Mouse (Mus musculus) limb, embryonic 14.5 days (tissue): ENCODE results near the gene Vta1. TPM values are rescaled to one million over a fixed set of nuclear protein-coding genes. Genes with fewer than 3 reads are reported as not detected.

Experiments
- ATAC-seq: fragments of 200-750 bp; cut with Nextera tagmentation; 2 replicates; pipeline ENCODE4 v1.8.0; 2017; ENCODE audit warnings: low read depth, moderate number of reproducible peaks, moderate TSS enrichment; ENCODE audit not compliant: low FRiP score
- DNase-seq: peaks from one replicate; pipeline ENCODE4 v3.0.0-alpha.2; 2015; ENCODE audit warnings: low spot score
- H3K27ac ChIP-seq: fragments of 300-500 bp; sonication (generic); replicated peaks from 2 replicates; pipeline ENCODE4 v1.5.1; 2014; ENCODE audit warnings: low read depth, mild to moderate bottlenecking, low read length, moderate library complexity, mixed read lengths
- H3K27me3 ChIP-seq: fragments of 300-500 bp; sonication (generic); 2 replicates; pipeline ENCODE4 v1.6.1; 2014; ENCODE audit warnings: low read length, mixed read lengths; ENCODE audit not compliant: control insufficient read depth, insufficient read depth
- H3K36me3 ChIP-seq: fragments of 300-500 bp; sonication (generic); 2 replicates; pipeline ENCODE4 v1.6.1; 2014; ENCODE audit warnings: mild to moderate bottlenecking, low read length, moderate library complexity, mixed read lengths; ENCODE audit not compliant: control insufficient read depth, insufficient read depth
- H3K4me1 ChIP-seq: fragments of 300-500 bp; sonication (generic); 2 replicates; pipeline ENCODE4 v1.6.1; 2014; ENCODE audit warnings: antibody characterized with exemption, low read length, mixed read lengths; ENCODE audit not compliant: control insufficient read depth, insufficient read depth
- H3K4me2 ChIP-seq: fragments of 300-500 bp; sonication (generic); replicated peaks from 2 replicates; pipeline ENCODE4 v1.6.1; 2014; ENCODE audit warnings: low read depth, mild to moderate bottlenecking, low read length, moderate library complexity; ENCODE audit not compliant: severe bottlenecking
- H3K4me3 ChIP-seq: fragments of 300-500 bp; sonication (generic); replicated peaks from 2 replicates; pipeline ENCODE4 v1.5.1; 2014; ENCODE audit warnings: low read length
- H3K9ac ChIP-seq: fragments of 300-500 bp; sonication (generic); 2 replicates; pipeline ENCODE4 v1.6.1; 2014; ENCODE audit warnings: mild to moderate bottlenecking, low read depth, low read length, moderate library complexity; ENCODE audit not compliant: severe bottlenecking
- H3K9me3 ChIP-seq: fragments of 300-500 bp; sonication (generic); 2 replicates; pipeline ENCODE4 v1.6.1; 2016; ENCODE audit warnings: low read length; ENCODE audit not compliant: control insufficient read depth
- POLR2A ChIP-seq: fragments of 200-500 bp; IDR thresholded peaks from 2 replicates; pipeline ENCODE4 v1.8.0; 2012; ENCODE audit warnings: inconsistent platforms, mild to moderate bottlenecking, moderate library complexity, borderline replicate concordance; ENCODE audit not compliant: insufficient read depth, insufficient read length; ENCODE audit errors: extremely low read depth
- WGBS: fragments of 180-500 bp; shearing (Covaris S2); extraction: QIAGEN DNeasy Blood & Tissue Kit; methylation state at CpG from one replicate; pipeline ENCODE4 v1.1.7; 2014; 5-methylcytosine and 5-hydroxymethylcytosine counted together
- polyA plus RNA-seq, 2 experiments: library from polyadenylated mRNA; depleted of rRNA in 1 of 2; stranded (reverse) in 1 of 2; unstranded in 1 of 2; fragments of >200 nt; fragmentation: Nextera tagmentation in 1 of 2; extraction: Ambion mirVana in 1 of 2; gene quantifications; 2 replicates each; pipeline versions ENCODE4 v1.2.1 to v1.2.3; 2012 to 2014

Vta1 gene
- polyA plus RNA-seq, 2 experiments, result 75.2 to 103 TPM

- no peaks in the 10 kb centered on the region for H3K36me3 ChIP-seq
- H3K27me3 ChIP-seq, result no peaks in the 10 kb centered on the region
- ATAC-seq (no peak), DNase-seq (no peak)
- H3K4me1 ChIP-seq, result peaks cover 12% of the 10 kb centered on the region
- no peak overlapping the region for H3K27ac ChIP-seq
- H3K4me3 ChIP-seq, result no peak overlapping the region
- TF ChIP-seq POLR2A, result no peak
- H3K4me2 ChIP-seq, result no peak overlapping the region
- H3K9ac ChIP-seq, result no peak overlapping the region
- 87% methylated on average over 1 of the region's 1 CpGs for WGBS
- no peaks in the 10 kb centered on the region for H3K9me3 ChIP-seq
These were observed 2.1 kb downstream of the Vta1 start for GRCm38 (mm10) chr10:14703239-14703638.

GRCm38 (mm10) chr10:14690349-14690748 is 15.0 kb downstream of the Vta1 start:
- Histone ChIP-seq H3K9ac (no peak overlapping the region), H3K4me3 (no peak overlapping the region), H3K27me3 (no peaks in the 10 kb centered on the region), H3K4me2 (no peak overlapping the region), H3K27ac (no peak overlapping the region), H3K9me3 (no peaks in the 10 kb centered on the region), H3K36me3 (peaks cover 4% of the 10 kb centered on the region), H3K4me1 (no peaks in the 10 kb centered on the region)
- 90% methylated on average over 3 of the region's 3 CpGs for WGBS
- ATAC-seq, result no peak
- DNase-seq, result no peak
- TF ChIP-seq POLR2A, result no peak

- Histone ChIP-seq H3K27me3 (no peaks in the 10 kb centered on the region), H3K9ac (no peak overlapping the region), H3K4me2 (no peak overlapping the region), H3K36me3 (peaks cover 9% of the 10 kb centered on the region), H3K27ac (no peak overlapping the region), H3K4me1 (no peaks in the 10 kb centered on the region), H3K9me3 (no peaks in the 10 kb centered on the region), H3K4me3 (no peak overlapping the region)
- WGBS, result 87% methylated on average over 6 of the region's 6 CpGs
- ATAC-seq (no peak), DNase-seq (no peak)
- no peak for TF ChIP-seq POLR2A
These were observed 16.4 kb downstream of the Vta1 start for GRCm38 (mm10) chr10:14688785-14689442.

- H3K9ac ChIP-seq, result no peak overlapping the region
- DNase-seq (no peak), ATAC-seq (no peak)
- WGBS, result 95% methylated on average over 1 of the region's 1 CpGs
- peaks cover 9% of the 10 kb centered on the region for H3K36me3 ChIP-seq
- H3K9me3 ChIP-seq, result no peaks in the 10 kb centered on the region
- no peak overlapping the region for H3K4me3 ChIP-seq
- H3K27ac ChIP-seq, result no peak overlapping the region
- no peaks in the 10 kb centered on the region for H3K4me1 ChIP-seq
- no peak for TF ChIP-seq POLR2A
- H3K27me3 ChIP-seq, result no peaks in the 10 kb centered on the region
- no peak overlapping the region for H3K4me2 ChIP-seq
These were observed 19.7 kb downstream of the Vta1 start for GRCm38 (mm10) chr10:14685663-14686062.

GRCm38 (mm10) chr10:14666147-14666546 is 39.2 kb downstream of the Vta1 start:
- H3K36me3 ChIP-seq, result peaks cover 29% of the 10 kb centered on the region
- H3K4me2 ChIP-seq, result no peak overlapping the region
- no peak overlapping the region for H3K9ac ChIP-seq
- H3K4me3 ChIP-seq, result no peak overlapping the region
- DNase-seq, result no peak
- TF ChIP-seq POLR2A, result no peak
- H3K27ac ChIP-seq, result no peak overlapping the region
- no peaks in the 10 kb centered on the region for H3K27me3 ChIP-seq
- no peaks in the 10 kb centered on the region for H3K4me1 ChIP-seq
- 92% methylated on average over 2 of the region's 2 CpGs for WGBS
- ATAC-seq, result no peak
- no peaks in the 10 kb centered on the region for H3K9me3 ChIP-seq
